Mouse (Mus musculus): ENCODE data around the gene Ackr2.

DNA sequence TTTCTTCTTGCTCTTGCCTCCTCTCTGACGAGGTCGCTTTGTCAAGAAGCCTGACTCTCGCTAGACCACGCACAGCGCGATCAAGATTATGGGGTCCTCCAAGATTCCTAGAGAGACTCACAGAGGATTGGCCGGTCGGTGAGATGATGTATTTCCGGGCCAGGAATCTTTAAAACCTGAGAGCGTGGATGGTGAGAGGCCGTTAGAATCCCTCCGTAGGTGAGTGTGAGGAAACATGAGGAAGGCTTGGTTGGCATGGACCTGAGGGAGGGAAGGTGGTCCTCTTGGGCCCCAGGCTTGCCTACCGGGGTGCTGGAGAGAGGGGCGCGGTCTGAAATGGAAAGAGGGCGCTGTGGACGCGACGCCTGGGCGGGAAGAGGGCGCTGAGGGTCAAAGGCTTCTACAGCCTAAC, 39.8 kb downstream of the Ackr2 start:
- TF ChIP-seq CTCF (IDR thresholded peaks at IDR 0.05; ENCODE audit: low read depth, low read length) (no peak), POLR2A (IDR thresholded peaks at IDR 0.05; ENCODE audit: borderline replicate concordance, low read depth, low read length) (no peak)

Data from bone marrow macrophage, adult 2 months (primary cell).